Comparison of ENCODE assay signal across 20 mouse cellular contexts in genomic region chr2:119698472-119698871, GRCm38 (mm10). TPM values are rescaled to one million over a fixed set of nuclear protein-coding genes. Genes with fewer than 3 reads are reported as not detected.
DNase-seq lines count a peak whose midpoint lies in the region; ATAC-seq lines count a peak whose summit lies in the region.
"Had no signal": no experiment of that assay in that cellular context is flagged by ENCODE, and none has a peak within 500 bp of the region (broad histone marks: within the 10 kb centered on the region; RNA-seq: fewer than 3 reads in every experiment).

No protein-coding gene starts in this region.

- peak; percentile 65 for ATAC-seq in common myeloid progenitor, adult 5-6 weeks (replicated peaks; ENCODE audit: low read depth, poor library complexity, severe bottlenecking)
- ATAC-seq: activated CD4-positive, CD25-positive, alpha-beta regulatory T cell, adult 4 months; forebrain, embryonic 15.5 days had no signal

- intact Hi-C loops in heart, postnatal 36 days (cut with DNase I): no loop called here
- intact Hi-C loops in left cerebral cortex, postnatal 25 days (cut with DNase I): no loop called here

- DNase-seq in heart, adult 11 months: peak; percentile 72
- no peak for DNase-seq in heart, postnatal 36 days
- DNase-seq in 416B (ENCODE audit: low read depth): peak; percentile 59
- DNase-seq in spleen, adult 18-20 months: peak; percentile 36 to 45
- DNase-seq in thymus, postnatal 14 days: no peak
- DNase-seq in retina, postnatal 1 day: no peak
- no peak for DNase-seq in left cerebral cortex, postnatal 25 days (ENCODE audit: low spot score in 2 of 2)
- DNase-seq: adrenal gland, adult 8-10 months; cerebellum, adult 8-10 months; heart, adult 2 months; heart, postnatal 14 days; kidney, adult 11 months; kidney, postnatal 4 days; left cerebral cortex, postnatal 4 days; lung, postnatal 14 days; thymus, postnatal 25 days had no signal

RNA-seq across cellular contexts. Expression of gene Rtf1, which starts 23.6 kb away (rescaled TPM):
- total RNA-seq in heart, postnatal 36 days (2021): 10 to 100 TPM; 22.9 to 24.0 TPM
- 42.6 and 48.0 TPM in 2 replicates for total RNA-seq in common myeloid progenitor, adult 5-6 weeks (2017)
- total RNA-seq in left cerebral cortex, postnatal 25 days (2021): 10 to 100 TPM; 60.4 to 64.8 TPM

RNA-seq across cellular contexts. Expression of gene Ndufaf1, which starts 35.8 kb away (rescaled TPM):
- total RNA-seq in heart, postnatal 36 days (2021): 10 to 100 TPM; 58.3 to 70.4 TPM
- total RNA-seq in common myeloid progenitor, adult 5-6 weeks (2017): 18.6 and 21.1 TPM in 2 replicates
- 10 to 100 TPM; 31.8 to 33.2 TPM for total RNA-seq in left cerebral cortex, postnatal 25 days (2021)

RNA-seq across cellular contexts. Expression of gene Itpka, which starts 43.7 kb away (rescaled TPM):
- under 1 TPM; 0.38 to 0.53 TPM for total RNA-seq in heart, postnatal 36 days (2021)
- total RNA-seq in common myeloid progenitor, adult 5-6 weeks (2017): 0.18 TPM in 1 of 2 replicates, not detected in the other
- total RNA-seq in left cerebral cortex, postnatal 25 days (2021): 100 to 1,000 TPM; 188 to 208 TPM
- total RNA-seq: gastrocnemius, adult 8-10 months had no signal

Comparison
In these comparisons a context has a peak if more than half of its experiments do, and no peak if none do; other contexts are left out.
1. DNase-seq: peak in heart, adult 11 months (single experiment), 416B (single experiment) and spleen, adult 18-20 months (2 of 2); none in heart, postnatal 36 days (0 of 2), thymus, postnatal 14 days (single experiment), retina, postnatal 1 day (single experiment) and left cerebral cortex, postnatal 25 days (0 of 2).
2. RNA of gene Itpka, which starts 43.7 kb away (total RNA-seq): 188 to 208 TPM in left cerebral cortex, postnatal 25 days; 0.38 to 0.53 TPM in heart, postnatal 36 days and 0.18 TPM in common myeloid progenitor, adult 5-6 weeks; every median in the first group is over 100 times any median in the second.